Mouse (Mus musculus): Measurements from ENCODE around the gene Pde4dip. TPM values are rescaled to one million over a fixed set of nuclear protein-coding genes. Genes with fewer than 3 reads are reported as not detected.

Pde4dip gene
- polyA plus RNA-seq, 1 experiment from 2014 or later: 18.5 TPM

DNA sequence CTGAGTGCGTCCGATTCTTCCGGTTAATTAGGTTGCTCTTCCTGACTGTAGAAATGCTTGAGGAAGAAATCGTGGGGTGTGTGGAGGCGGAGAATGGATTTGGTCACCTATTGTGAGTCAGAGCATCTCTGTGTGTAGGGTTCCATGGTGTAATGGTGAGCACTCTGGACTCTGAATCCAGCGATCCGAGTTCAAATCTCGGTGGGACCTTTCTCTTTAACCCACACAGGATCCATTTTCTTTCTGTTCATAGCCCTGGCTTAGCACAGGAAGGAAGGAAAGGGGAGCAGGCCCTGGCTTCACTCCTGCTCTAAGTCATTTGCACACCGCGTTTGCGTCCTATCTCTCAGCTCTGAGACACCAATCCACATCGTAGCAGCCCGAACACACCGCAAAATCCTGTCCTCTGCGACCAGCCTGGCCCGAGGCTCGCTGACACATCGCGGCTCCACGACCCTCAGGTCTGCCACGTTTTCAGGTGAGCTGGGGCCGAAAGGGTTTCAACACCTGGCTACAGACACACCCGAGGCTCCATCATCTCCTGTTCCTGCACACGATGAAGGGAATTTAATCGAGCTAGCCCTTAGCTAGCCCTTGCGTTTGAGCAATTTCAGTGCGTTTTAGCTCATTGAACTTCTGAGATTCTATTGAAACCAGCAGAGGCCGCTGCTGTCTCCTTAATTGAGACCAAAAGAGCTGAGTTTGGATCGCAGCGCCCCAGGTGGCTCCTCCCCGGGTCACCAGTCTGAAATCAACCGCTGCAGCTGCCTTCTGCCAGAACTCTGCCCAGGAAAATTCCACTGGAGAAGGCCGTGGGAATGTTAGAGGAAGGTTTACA is 207.0 kb downstream of the Pde4dip start:
- Histone ChIP-seq H3K9me3 (no peaks in the 10 kb centered on the region), H3K4me3 (peak overlapping the region; percentile 55), H3K36me3 (replicated peaks) (no peaks in the 10 kb centered on the region), H3K4me1 (peaks cover 34% of the 10 kb centered on the region), H3K27ac (0 out of 2 replicates have a peak overlapping the region, but pooled peaks have one; percentile 8), H3K27me3 (ENCODE audit: poor library complexity, severe bottlenecking) (peaks cover 68% of the 10 kb centered on the region)
- DNase-seq (ENCODE audit: extremely low spot score, low spot score): peak; percentile 77
- under 1% methylated on average over 33 of the region's 33 CpGs for WGBS

DNA sequence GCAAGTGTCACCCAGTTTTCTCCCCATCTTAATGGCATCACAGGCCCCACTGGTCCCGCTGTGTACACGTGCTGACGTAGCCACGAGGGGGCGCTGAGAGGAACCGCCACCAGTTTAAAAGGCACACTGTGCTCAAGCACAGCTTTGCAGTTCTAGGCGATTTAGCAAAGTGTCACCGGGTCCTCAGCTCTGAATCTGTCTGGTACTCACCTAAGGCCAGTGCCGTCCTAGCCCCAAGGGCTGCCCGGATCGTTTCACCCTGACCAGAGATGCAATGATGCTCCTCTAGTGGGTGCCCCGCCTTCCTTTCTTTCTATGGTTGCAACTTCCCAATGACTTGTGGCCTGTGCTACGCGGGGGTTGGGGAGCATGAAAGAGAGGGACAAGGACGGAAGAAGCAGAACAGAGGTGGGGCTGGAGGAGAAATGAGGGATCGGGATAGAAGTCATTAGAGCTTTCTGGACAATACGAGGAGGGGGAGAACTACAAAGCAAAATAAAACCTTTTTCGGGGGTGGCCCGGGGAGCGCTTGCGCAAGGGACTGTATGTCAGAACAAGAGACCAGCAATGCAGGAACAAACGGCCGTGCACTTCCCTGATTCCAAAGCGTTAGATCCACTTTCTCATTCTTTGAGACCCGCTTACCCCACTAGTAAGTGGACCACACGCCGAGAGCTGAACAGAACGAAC is 207.7 kb downstream of the Pde4dip start:
- peak overlapping the region; percentile 13; the same call in 1 of the 2 replicates for H3K27ac ChIP-seq
- 1% methylated on average over 28 of the region's 28 CpGs for WGBS
- peaks cover 63% of the 10 kb centered on the region for H3K27me3 ChIP-seq (ENCODE audit: poor library complexity, severe bottlenecking)

DNA sequence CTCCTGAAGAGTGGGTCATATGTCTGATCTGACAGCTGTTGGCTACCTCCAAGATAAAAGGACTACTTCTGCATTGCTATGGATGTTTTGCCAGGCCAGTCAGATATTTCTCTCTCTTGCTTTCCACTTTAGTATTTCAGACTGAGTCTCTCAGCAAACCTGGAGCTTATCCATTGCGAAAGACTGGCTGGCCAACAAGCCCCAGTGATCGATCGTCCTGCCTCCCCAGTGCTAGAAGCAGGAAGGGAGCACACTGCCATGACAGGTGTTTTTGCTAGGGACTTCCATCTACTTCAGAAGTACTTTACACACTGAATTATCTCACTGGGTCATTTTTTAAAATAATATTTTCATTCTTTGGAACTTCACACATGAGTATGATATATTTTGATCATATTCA is 210.1 kb downstream of the Pde4dip start:
- H3K27me3 ChIP-seq (ENCODE audit: poor library complexity, severe bottlenecking): peaks cover 39% of the 10 kb centered on the region
- no peak overlapping the region for H3K27ac ChIP-seq
- no peak overlapping the region for H3K4me3 ChIP-seq
- no peaks in the 10 kb centered on the region for H3K36me3 ChIP-seq (replicated peaks)
- peaks cover 22% of the 10 kb centered on the region for H3K4me1 ChIP-seq
- DNase-seq (ENCODE audit: extremely low spot score, low spot score): no peak
- H3K9me3 ChIP-seq: no peaks in the 10 kb centered on the region
- WGBS: 92% methylated on average over 3 of the region's 3 CpGs

More for the DNA sequence above, 207.7 kb downstream of the Pde4dip start:
- Histone ChIP-seq H3K9me3 (no peaks in the 10 kb centered on the region), H3K4me1 (peaks cover 34% of the 10 kb centered on the region), H3K4me3 (peak overlapping the region; percentile 55), H3K36me3 (replicated peaks) (no peaks in the 10 kb centered on the region)
- peak; percentile 78 for DNase-seq (ENCODE audit: extremely low spot score, low spot score)

DNA sequence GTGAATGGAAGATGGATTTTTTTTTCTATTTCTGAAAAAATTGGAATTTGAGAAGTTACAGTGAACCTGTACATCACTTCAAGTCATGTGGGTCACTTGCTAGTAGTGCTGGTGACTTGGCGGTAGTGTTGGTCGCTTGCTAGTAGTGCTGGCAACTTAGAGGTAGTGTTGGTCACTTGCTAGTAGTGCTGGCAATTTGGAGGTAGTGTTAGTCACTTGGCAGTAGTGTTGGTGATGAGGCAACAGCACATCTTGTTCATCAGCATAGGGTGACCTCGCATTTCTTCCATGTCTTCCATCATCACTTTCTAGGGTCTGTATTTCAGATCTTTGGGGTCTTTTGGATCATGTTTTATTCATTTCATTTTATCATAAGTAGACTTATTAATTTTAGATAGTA is 212.4 kb downstream of the Pde4dip start:
- Histone ChIP-seq H3K9me3 (no peaks in the 10 kb centered on the region), H3K36me3 (replicated peaks) (peaks cover 13% of the 10 kb centered on the region), H3K4me3 (no peak overlapping the region), H3K4me1 (peaks cover 6% of the 10 kb centered on the region), H3K27ac (no peak overlapping the region), H3K27me3 (ENCODE audit: poor library complexity, severe bottlenecking) (peaks cover 17% of the 10 kb centered on the region)
- WGBS: 96% methylated on average over 3 of the region's 3 CpGs
- no peak for DNase-seq (ENCODE audit: extremely low spot score, low spot score)

DNA sequence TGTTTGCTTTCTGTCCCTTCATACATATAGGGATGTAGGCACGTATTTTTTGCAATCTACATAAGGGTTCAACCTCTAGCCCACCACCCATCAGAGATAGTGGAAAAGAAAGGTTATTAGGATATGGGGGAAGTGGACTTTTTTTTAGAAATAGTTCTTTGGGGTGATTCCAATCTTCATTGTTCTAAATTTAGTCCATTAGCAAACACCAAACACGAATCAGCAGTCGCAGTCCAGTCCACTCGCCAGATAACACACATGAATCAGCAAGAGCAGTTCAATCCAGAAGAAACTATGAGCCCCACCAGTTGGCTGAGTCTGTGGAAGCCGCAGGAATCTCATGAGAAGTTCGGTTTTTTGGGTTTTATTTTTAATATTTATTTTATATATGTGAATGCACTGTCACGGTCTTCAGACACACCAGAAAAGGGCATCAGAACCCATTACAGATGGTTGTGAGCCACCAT is 213.8 kb downstream of the Pde4dip start, which contains the start of gene Gm17651:
TSS of gene Gm17651 (minus strand) at position 51 of the 467 bp plus-strand sequence.
- Histone ChIP-seq H3K36me3 (replicated peaks) (peaks cover 27% of the 10 kb centered on the region), H3K27me3 (ENCODE audit: poor library complexity, severe bottlenecking) (peaks cover 3% of the 10 kb centered on the region), H3K4me1 (no peaks in the 10 kb centered on the region), H3K4me3 (no peak within 1 kb of the TSS), H3K9me3 (no peaks in the 10 kb centered on the region), H3K27ac (no peak within 1 kb of the TSS)
- WGBS: 91% methylated on average over 7 of the region's 7 CpGs
- DNase-seq (ENCODE audit: extremely low spot score, low spot score): no peak

DNA sequence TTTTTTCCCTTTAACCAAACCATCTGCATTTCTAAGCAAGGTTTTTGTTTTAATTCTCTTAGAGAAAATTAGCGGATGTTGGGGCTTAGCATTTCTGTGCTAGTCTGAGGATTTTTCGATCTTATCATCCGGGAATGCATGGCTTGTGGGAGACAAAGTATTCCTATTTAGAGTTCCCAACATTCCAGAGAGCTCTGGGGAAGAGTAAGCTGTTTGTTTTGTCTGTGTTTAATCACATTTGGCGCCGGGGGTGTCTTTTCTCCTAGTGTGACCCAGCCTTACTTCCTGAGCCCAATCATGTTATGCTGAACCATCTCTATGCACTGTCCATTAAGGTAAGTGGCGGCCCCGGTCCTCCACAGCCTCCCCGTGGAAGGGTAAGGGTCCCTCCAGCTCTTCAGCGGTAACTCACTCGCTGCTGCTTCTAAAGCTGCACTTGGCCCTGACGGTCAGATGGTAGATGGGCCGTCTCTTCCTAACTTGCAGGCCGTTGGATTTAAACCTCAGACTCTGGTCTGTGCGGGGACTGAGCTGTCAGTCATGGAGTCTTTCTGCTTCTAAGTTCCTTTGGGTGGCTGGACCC is 221.3 kb downstream of the Pde4dip start:
- H3K4me3 ChIP-seq: no peak overlapping the region
- no peak overlapping the region for H3K27ac ChIP-seq
- WGBS: 86% methylated on average over 14 of the region's 14 CpGs
- H3K9me3 ChIP-seq: no peaks in the 10 kb centered on the region
- H3K27me3 ChIP-seq (ENCODE audit: poor library complexity, severe bottlenecking): no peaks in the 10 kb centered on the region
- DNase-seq (ENCODE audit: extremely low spot score, low spot score): no peak
- peaks cover 88% of the 10 kb centered on the region for H3K36me3 ChIP-seq (replicated peaks)
- no peaks in the 10 kb centered on the region for H3K4me1 ChIP-seq

DNA sequence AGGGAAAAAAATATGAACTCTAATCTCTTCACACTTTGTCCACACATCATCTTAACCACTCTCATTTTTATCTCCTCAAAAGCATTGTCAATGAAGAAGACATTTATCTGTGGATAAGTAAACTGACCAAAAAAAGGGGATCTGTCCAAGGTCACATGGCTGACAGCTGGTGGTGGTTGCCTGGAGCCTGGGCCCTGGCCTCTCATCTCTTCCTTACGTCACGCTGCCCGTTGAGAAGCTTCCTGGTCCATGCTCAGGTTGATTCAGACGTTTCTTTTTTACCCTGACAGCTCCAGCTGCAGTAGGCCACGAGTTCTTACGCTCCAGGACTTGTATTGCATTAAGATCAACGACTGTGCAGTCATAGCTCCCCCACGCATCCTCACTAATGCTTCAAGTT is 222.4 kb downstream of the Pde4dip start:
- Histone ChIP-seq H3K27me3 (ENCODE audit: poor library complexity, severe bottlenecking) (no peaks in the 10 kb centered on the region), H3K27ac (no peak overlapping the region), H3K9me3 (no peaks in the 10 kb centered on the region), H3K4me1 (no peaks in the 10 kb centered on the region), H3K4me3 (no peak overlapping the region), H3K36me3 (replicated peaks) (peaks cover 79% of the 10 kb centered on the region)
- no peak for DNase-seq (ENCODE audit: extremely low spot score, low spot score)
- WGBS: 90% methylated on average over 8 of the region's 8 CpGs

DNA sequence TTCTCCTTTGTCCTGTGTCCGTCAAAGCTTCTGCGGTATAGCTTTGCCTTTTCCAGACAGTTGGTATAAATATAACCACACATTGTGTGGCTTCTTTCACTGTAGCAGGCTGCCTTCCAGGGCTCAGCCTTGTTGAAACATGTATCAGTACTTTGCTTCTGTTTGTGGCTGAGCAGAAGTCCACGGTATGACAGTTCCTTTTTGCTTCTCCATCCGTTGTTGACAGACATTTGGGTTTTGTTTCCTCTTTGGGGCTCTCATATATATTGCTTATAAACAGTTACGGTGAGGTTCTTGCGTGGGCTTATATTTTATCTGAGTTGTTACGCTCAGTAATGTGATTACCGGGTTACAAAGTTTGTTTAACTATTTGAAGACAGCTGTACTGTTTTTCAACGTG is 223.0 kb downstream of the Pde4dip start:
- 94% methylated on average over 9 of the region's 9 CpGs for WGBS
- H3K27me3 ChIP-seq (ENCODE audit: poor library complexity, severe bottlenecking): no peaks in the 10 kb centered on the region
- no peak overlapping the region for H3K4me3 ChIP-seq
- H3K36me3 ChIP-seq (replicated peaks): peaks cover 73% of the 10 kb centered on the region
- no peak for DNase-seq (ENCODE audit: extremely low spot score, low spot score)
- no peaks in the 10 kb centered on the region for H3K4me1 ChIP-seq
- no peaks in the 10 kb centered on the region for H3K9me3 ChIP-seq
- H3K27ac ChIP-seq: no peak overlapping the region

DNA sequence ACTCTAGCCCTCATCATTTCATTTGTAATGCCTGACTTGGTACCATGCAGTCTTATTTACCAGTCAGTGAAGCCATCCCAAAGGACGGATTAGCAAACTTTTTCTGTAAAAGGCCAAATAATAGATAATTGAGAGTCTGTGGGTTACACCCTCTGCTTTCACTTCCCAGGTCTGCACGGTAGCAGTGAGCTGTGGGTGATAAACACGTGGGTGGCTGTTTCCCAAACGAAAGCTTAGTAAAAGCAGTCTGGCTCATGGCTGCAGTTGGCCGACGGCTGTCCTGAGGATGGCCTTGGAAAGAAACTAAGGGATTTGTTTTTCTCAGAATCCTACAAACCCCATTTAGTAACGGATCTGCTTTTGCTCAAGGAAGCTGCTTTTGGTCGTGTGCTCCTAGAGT is 227.3 kb downstream of the Pde4dip start:
- DNase-seq (ENCODE audit: extremely low spot score, low spot score): no peak
- 79% methylated on average over 8 of the region's 8 CpGs for WGBS
- Histone ChIP-seq H3K36me3 (replicated peaks) (peaks cover 36% of the 10 kb centered on the region), H3K27me3 (ENCODE audit: poor library complexity, severe bottlenecking) (no peaks in the 10 kb centered on the region), H3K4me3 (no peak overlapping the region), H3K4me1 (peaks cover 17% of the 10 kb centered on the region), H3K27ac (no peak overlapping the region), H3K9me3 (no peaks in the 10 kb centered on the region)

DNA sequence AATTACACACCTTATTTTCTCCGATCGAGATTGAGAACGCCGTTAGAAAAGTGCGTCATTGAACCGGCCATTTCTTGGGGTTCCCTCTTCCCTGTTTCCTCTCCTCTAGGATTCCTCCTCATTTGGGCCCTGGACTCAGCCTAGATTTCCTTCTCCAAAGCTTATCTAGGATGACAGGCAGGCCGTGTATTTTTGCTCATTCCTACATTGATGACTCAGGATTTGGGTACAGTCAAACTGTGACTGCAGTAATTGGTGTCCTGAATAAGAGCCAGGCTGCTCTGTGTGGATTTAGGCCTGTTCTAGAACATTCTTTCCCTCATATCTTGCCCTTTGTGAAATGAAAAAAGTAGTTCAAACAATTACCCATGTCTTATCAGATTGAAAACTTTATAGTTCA is 228.8 kb downstream of the Pde4dip start:
- H3K36me3 ChIP-seq (replicated peaks): peaks cover 27% of the 10 kb centered on the region
- H3K27ac ChIP-seq: no peak overlapping the region
- no peaks in the 10 kb centered on the region for H3K9me3 ChIP-seq
- peaks cover 17% of the 10 kb centered on the region for H3K4me1 ChIP-seq
- 0 out of 2 replicates have a peak overlapping the region, but pooled peaks have one; percentile 80 for H3K4me3 ChIP-seq
- 90% methylated on average over 7 of the region's 7 CpGs for WGBS
- H3K27me3 ChIP-seq (ENCODE audit: poor library complexity, severe bottlenecking): no peaks in the 10 kb centered on the region
- no peak for DNase-seq (ENCODE audit: extremely low spot score, low spot score)

DNA sequence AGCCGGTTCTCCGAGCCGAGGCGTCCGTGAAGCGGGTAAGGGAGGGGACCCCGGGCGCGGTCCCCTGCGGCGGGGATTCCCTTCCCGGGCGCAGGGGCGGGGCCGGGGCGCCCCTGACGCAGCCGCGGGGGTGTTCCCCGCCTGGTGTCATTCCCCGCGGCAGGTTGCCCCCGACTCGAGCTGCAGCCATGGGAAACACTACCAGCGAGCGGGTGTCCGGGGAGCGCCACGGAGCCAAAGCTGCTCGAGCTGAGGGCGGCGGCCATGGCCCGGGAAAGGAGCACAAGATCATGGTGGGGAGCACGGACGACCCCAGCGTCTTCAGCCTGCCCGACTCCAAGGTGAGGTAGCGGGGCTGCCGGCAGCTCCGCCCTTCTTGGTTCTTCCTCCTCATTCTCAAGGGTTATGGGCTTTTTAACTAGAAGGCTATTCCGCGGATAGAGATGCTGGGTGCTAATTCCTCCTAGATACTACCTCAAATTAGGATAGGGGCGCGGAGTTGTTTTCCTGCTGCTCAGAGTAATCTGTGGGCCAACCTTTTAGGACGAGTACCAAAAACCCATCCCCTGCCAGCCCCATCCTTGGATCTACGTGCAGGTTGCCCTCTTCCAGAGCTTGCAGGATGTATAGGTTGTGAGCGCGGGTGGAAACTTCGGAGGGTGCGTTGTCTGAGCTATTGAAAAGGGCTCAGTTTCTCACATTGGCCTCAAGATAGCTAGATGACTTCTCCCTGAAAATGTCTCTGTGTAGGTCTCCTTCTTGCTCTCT is 229.9 kb downstream of the Pde4dip start:
- 1% methylated on average over 50 of the region's 50 CpGs for WGBS
- H3K27ac ChIP-seq: peak overlapping the region; percentile 86

More for the DNA sequence above, 229.9 kb downstream of the Pde4dip start:
- Histone ChIP-seq H3K36me3 (replicated peaks) (peaks cover 16% of the 10 kb centered on the region), H3K9me3 (no peaks in the 10 kb centered on the region), H3K27me3 (ENCODE audit: poor library complexity, severe bottlenecking) (no peaks in the 10 kb centered on the region), H3K4me3 (peak overlapping the region; percentile 80), H3K4me1 (peaks cover 17% of the 10 kb centered on the region)
- peak; percentile 16 for DNase-seq (ENCODE audit: extremely low spot score, low spot score)
